Mouse (Mus musculus): ENCODE measurements around the gene Rnf227. TPM values are rescaled to one million over a fixed set of nuclear protein-coding genes. Genes with fewer than 3 reads are reported as not detected.
A peak's percentile ranks its signal among the peaks of the same experiment; 100 is the strongest.
"Not testable (repeated sequence)": the region's sequence is repeated elsewhere in the genome, so short reads cannot be mapped to it uniquely, and the experiment has no call there.

Gene Rnf227
- polyA plus RNA-seq, 1 experiment from 2014 or later, result 126 TPM

GRCm38 (mm10) chr11:69316361-69316760 is 23.9 kb upstream of the Rnf227 start:
- peaks cover 80% of the 10 kb centered on the region for H3K36me3 ChIP-seq (ENCODE audit: control insufficient read depth, insufficient read depth, low read length)
- 98% methylated on average over 6 of the region's 6 CpGs for WGBS

GRCm38 (mm10) chr11:69318000-69318399 is 22.3 kb upstream of the Rnf227 start:
- ATAC-seq; H3K27me3 ChIP-seq (replicated peaks; ENCODE audit: control insufficient read depth, insufficient read depth, low read length); H3K4me2 ChIP-seq (ENCODE audit: low read length); DNase-seq (ENCODE audit: low spot score); H3K9ac ChIP-seq (ENCODE audit: low read length); H3K27ac ChIP-seq (ENCODE audit: low read depth, low read length); H3K4me3 ChIP-seq (ENCODE audit: low read depth, low read length); H3K9me3 ChIP-seq (replicated peaks; ENCODE audit: control insufficient read depth, low read length): not testable (repeated sequence)
- 92% methylated on average over 3 of the region's 3 CpGs for WGBS
- peaks cover 16% of the 10 kb centered on the region for H3K4me1 ChIP-seq (ENCODE audit: control insufficient read depth, insufficient read depth, low read length)
- peaks cover 67% of the 10 kb centered on the region for H3K36me3 ChIP-seq (ENCODE audit: control insufficient read depth, insufficient read depth, low read length)

More at GRCm38 (mm10) chr11:69316361-69316760, 23.9 kb upstream of the Rnf227 start:
- no peak overlapping the region for H3K27ac ChIP-seq (ENCODE audit: low read depth, low read length)
- no peak overlapping the region for H3K9ac ChIP-seq (ENCODE audit: low read length)
- DNase-seq (ENCODE audit: low spot score) (no peak), ATAC-seq (no peak)
- H3K4me1 ChIP-seq (ENCODE audit: control insufficient read depth, insufficient read depth, low read length), result no peaks in the 10 kb centered on the region
- H3K27me3 ChIP-seq (replicated peaks; ENCODE audit: control insufficient read depth, insufficient read depth, low read length), result no peaks in the 10 kb centered on the region
- H3K4me3 ChIP-seq (ENCODE audit: low read depth, low read length), result no peak overlapping the region
- no peaks in the 10 kb centered on the region for H3K9me3 ChIP-seq (replicated peaks; ENCODE audit: control insufficient read depth, low read length)
- no peak overlapping the region for H3K4me2 ChIP-seq (ENCODE audit: low read length)

GRCm38 (mm10) chr11:69321580-69321979 is 18.7 kb upstream of the Rnf227 start:
- H3K27ac ChIP-seq (ENCODE audit: low read depth, low read length), result no peak overlapping the region
- H3K27me3 ChIP-seq (replicated peaks; ENCODE audit: control insufficient read depth, insufficient read depth, low read length), result no peaks in the 10 kb centered on the region
- H3K4me1 ChIP-seq (ENCODE audit: control insufficient read depth, insufficient read depth, low read length), result peaks cover 28% of the 10 kb centered on the region
- H3K9ac ChIP-seq (ENCODE audit: low read length), result peak overlapping the region; percentile 73
- peak overlapping the region; percentile 68; the same call in 1 of the 2 replicates for H3K4me2 ChIP-seq (ENCODE audit: low read length)
- WGBS, result 85% methylated on average over 6 of the region's 6 CpGs
- no peak overlapping the region for H3K4me3 ChIP-seq (ENCODE audit: low read depth, low read length)
- H3K9me3 ChIP-seq (replicated peaks; ENCODE audit: control insufficient read depth, low read length), result no peaks in the 10 kb centered on the region
- ATAC-seq, result no peak
- peaks cover 39% of the 10 kb centered on the region for H3K36me3 ChIP-seq (ENCODE audit: control insufficient read depth, insufficient read depth, low read length)
- DNase-seq (ENCODE audit: low spot score), result no peak

GRCm38 (mm10) chr11:69322010-69322409 is 18.3 kb upstream of the Rnf227 start:
- Histone ChIP-seq H3K4me2 (ENCODE audit: low read length) (peak overlapping the region; percentile 68), H3K4me1 (ENCODE audit: control insufficient read depth, insufficient read depth, low read length) (peaks cover 31% of the 10 kb centered on the region), H3K4me3 (ENCODE audit: low read depth, low read length) (peak overlapping the region; percentile 55), H3K9me3 (replicated peaks; ENCODE audit: control insufficient read depth, low read length) (no peaks in the 10 kb centered on the region), H3K27ac (ENCODE audit: low read depth, low read length) (no peak overlapping the region), H3K36me3 (ENCODE audit: control insufficient read depth, insufficient read depth, low read length) (peaks cover 35% of the 10 kb centered on the region), H3K27me3 (replicated peaks; ENCODE audit: control insufficient read depth, insufficient read depth, low read length) (no peaks in the 10 kb centered on the region), H3K9ac (ENCODE audit: low read length) (peak overlapping the region; percentile 73)
- 42% methylated on average over 6 of the region's 6 CpGs for WGBS
- no peak for ATAC-seq
- DNase-seq (ENCODE audit: low spot score), result peak; percentile 45

GRCm38 (mm10) chr11:69322693-69323471 is 17.4 kb upstream of the Rnf227 start:
- Histone ChIP-seq H3K4me2 (ENCODE audit: low read length) (peak overlapping the region; percentile 68), H3K4me3 (ENCODE audit: low read depth, low read length) (peak overlapping the region; percentile 55), H3K9me3 (replicated peaks; ENCODE audit: control insufficient read depth, low read length) (no peaks in the 10 kb centered on the region), H3K4me1 (ENCODE audit: control insufficient read depth, insufficient read depth, low read length) (peaks cover 31% of the 10 kb centered on the region), H3K9ac (ENCODE audit: low read length) (peak overlapping the region; percentile 73), H3K27me3 (replicated peaks; ENCODE audit: control insufficient read depth, insufficient read depth, low read length) (no peaks in the 10 kb centered on the region), H3K36me3 (ENCODE audit: control insufficient read depth, insufficient read depth, low read length) (peaks cover 26% of the 10 kb centered on the region), H3K27ac (ENCODE audit: low read depth, low read length) (peak overlapping the region; percentile 82)
- 11% methylated on average over 18 of the region's 18 CpGs for WGBS
- ATAC-seq (no peak), DNase-seq (ENCODE audit: low spot score) (no peak)

GRCm38 (mm10) chr11:69323667-69324111 is 16.6 kb upstream of the Rnf227 start, which contains the start of the genes Cntrob and Trappc1:
Cntrob (minus strand) TSS chr11:69323775.
Trappc1 (plus strand) TSS chr11:69323980.
- peak within 1 kb of the TSS; percentile 74 for H3K9ac ChIP-seq (ENCODE audit: low read length)
- H3K4me2 ChIP-seq (ENCODE audit: low read length), result peak within 1 kb of the TSS; percentile 69
- ATAC-seq (peak; percentile 94), DNase-seq (ENCODE audit: low spot score) (peak; percentile 99)
- no peaks in the 10 kb centered on the region for H3K27me3 ChIP-seq (replicated peaks; ENCODE audit: control insufficient read depth, insufficient read depth, low read length)
- H3K4me3 ChIP-seq (ENCODE audit: low read depth, low read length), result peak within 1 kb of the TSS; percentile 55
- H3K36me3 ChIP-seq (ENCODE audit: control insufficient read depth, insufficient read depth, low read length), result peaks cover 18% of the 10 kb centered on the region
- H3K27ac ChIP-seq (ENCODE audit: low read depth, low read length), result peak within 1 kb of the TSS; percentile 82
- peaks cover 31% of the 10 kb centered on the region for H3K4me1 ChIP-seq (ENCODE audit: control insufficient read depth, insufficient read depth, low read length)
- H3K9me3 ChIP-seq (replicated peaks; ENCODE audit: control insufficient read depth, low read length), result no peaks in the 10 kb centered on the region
- WGBS, result under 1% methylated on average over 30 of the region's 30 CpGs

GRCm38 (mm10) chr11:69324749-69325148 is 15.5 kb upstream of the Rnf227 start:
- Histone ChIP-seq H3K4me3 (ENCODE audit: low read depth, low read length) (peak overlapping the region; percentile 55; the same call in 1 of the 2 replicates), H3K4me2 (ENCODE audit: low read length) (peak overlapping the region; percentile 69), H3K9ac (ENCODE audit: low read length) (peak overlapping the region; percentile 74), H3K36me3 (ENCODE audit: control insufficient read depth, insufficient read depth, low read length) (peaks cover 8% of the 10 kb centered on the region), H3K9me3 (replicated peaks; ENCODE audit: control insufficient read depth, low read length) (no peaks in the 10 kb centered on the region), H3K4me1 (ENCODE audit: control insufficient read depth, insufficient read depth, low read length) (peaks cover 31% of the 10 kb centered on the region), H3K27ac (ENCODE audit: low read depth, low read length) (no peak overlapping the region), H3K27me3 (replicated peaks; ENCODE audit: control insufficient read depth, insufficient read depth, low read length) (no peaks in the 10 kb centered on the region)
- WGBS, result 77% methylated on average over 6 of the region's 6 CpGs
- DNase-seq (ENCODE audit: low spot score), result no peak
- ATAC-seq, result no peak

GRCm38 (mm10) chr11:69325628-69326407 is 14.4 kb upstream of the Rnf227 start, which contains the start of gene Kcnab3:
Kcnab3 (plus strand) TSS chr11:69326258.
- H3K27ac ChIP-seq (ENCODE audit: low read depth, low read length), result no peak within 1 kb of the TSS
- no peaks in the 10 kb centered on the region for H3K27me3 ChIP-seq (replicated peaks; ENCODE audit: control insufficient read depth, insufficient read depth, low read length)
- WGBS, result 12% methylated on average over 26 of the region's 26 CpGs
- DNase-seq (ENCODE audit: low spot score) (peak; percentile 96), ATAC-seq (peak; percentile 71)
- peak within 1 kb of the TSS; percentile 88 for H3K4me2 ChIP-seq (ENCODE audit: low read length)
- H3K4me1 ChIP-seq (ENCODE audit: control insufficient read depth, insufficient read depth, low read length), result peaks cover 31% of the 10 kb centered on the region
- no peaks in the 10 kb centered on the region for H3K36me3 ChIP-seq (ENCODE audit: control insufficient read depth, insufficient read depth, low read length)
- H3K9ac ChIP-seq (ENCODE audit: low read length), result peak within 1 kb of the TSS; percentile 69
- no peaks in the 10 kb centered on the region for H3K9me3 ChIP-seq (replicated peaks; ENCODE audit: control insufficient read depth, low read length)
- peak within 1 kb of the TSS; percentile 48 for H3K4me3 ChIP-seq (ENCODE audit: low read depth, low read length)
